Mouse (Mus musculus) CH12F3 (cell line): ENCODE data around the gene Fam217a.

Source experiments
- in situ Hi-C: fragments of 300-500 bp; cut with MboI; formaldehyde crosslinking; loops from 2 replicates; pipeline ENCODE4 v1.14.3; 2020; ENCODE audit warnings: low sequenced_read_pairs

Fam217a gene

GRCm38 (mm10) chr13:34875166-34875710 is 48.9 kb downstream of the Fam217a start, which contains the start of gene Prpf4b:
Gene Prpf4b, plus strand, starts transcription at chr13:34875302.
- in situ Hi-C loops = no loop called here

- in situ Hi-C loops = loop anchor here (25.0 kb wide), 1 partner anchor 687 kb away; no protein-coding TSS in a partner anchor
These were observed 49.4 kb downstream of the Fam217a start for GRCm38 (mm10) chr13:34874736-34875135.

DNA sequence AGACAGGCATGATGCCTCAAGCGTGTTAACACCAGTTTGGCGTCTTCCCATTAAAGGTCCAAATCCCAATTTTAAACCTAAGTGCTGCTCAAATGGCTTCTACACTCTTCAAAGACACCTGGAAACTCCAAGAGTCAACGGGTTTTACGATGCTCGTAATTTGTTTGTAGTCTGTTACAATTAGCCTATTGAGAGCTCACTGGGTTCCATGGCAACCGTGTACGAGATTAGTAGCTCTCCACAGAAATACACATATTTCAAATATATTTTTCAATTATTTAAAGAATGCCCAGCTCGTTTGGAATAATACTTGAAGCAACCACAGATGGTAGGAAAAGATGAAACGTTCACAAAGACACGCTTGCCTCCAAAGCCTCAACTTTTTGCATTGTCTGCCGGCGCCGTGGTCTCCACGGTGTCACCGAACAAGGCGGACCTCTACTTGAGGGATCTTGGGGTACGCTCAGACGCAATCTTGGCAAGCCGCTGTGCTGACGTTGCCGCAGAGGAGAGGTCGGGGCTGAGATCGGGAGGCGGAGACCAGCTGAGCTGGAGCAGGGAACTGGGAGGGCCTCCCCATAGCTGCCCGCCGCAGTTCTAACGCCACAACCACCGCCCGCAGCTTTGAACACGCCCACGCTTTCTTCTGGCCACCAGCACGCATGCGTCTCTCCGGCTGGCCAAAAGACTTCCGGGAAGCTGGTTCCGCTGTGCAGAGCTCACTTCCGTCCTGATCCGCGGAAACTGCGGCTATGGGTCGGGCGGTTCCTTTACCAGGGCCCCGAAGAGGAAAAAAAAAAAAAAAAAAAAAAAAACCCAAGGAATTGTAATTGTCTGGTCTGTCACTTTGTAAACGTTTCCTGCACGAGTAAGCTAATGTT is 50.1 kb downstream of the Fam217a start:
- in situ Hi-C loops = loop anchor here (25.0 kb wide), 1 partner anchor 687 kb away; no protein-coding TSS in a partner anchor

GRCm38 (mm10) chr13:34864420-34865169 is 59.5 kb downstream of the Fam217a start:
- in situ Hi-C loops = loop anchor here (10.0 to 25.0 kb wide), 2 partner anchors 210 to 677 kb away; partner anchors contain the start of gene Pxdc1

GRCm38 (mm10) chr13:34861166-34861565 is 62.9 kb downstream of the Fam217a start:
- in situ Hi-C loops = loop anchor here (10.0 to 25.0 kb wide), 2 partner anchors 206 to 674 kb away; partner anchors contain the start of gene Pxdc1
